Mouse (Mus musculus): ENCODE data around the gene Gm4969. TPM values are rescaled to one million over a fixed set of nuclear protein-coding genes. Genes with fewer than 3 reads are reported as not detected.

Gm4969 gene
- total and polyA plus RNA-seq, 3 experiments: not detected

- no peak within 1 kb of the TSS; the same call in 1 of the 2 replicates for H3K27ac ChIP-seq (ENCODE audit: control insufficient read depth, low read depth, low read length)
- H3K27me3 ChIP-seq (ENCODE audit: control insufficient read depth in 1 of 2, insufficient read depth in 2 of 2, low read length in 2 of 2): no peaks in the 10 kb centered on the region
- peak; percentile 71 for DNase-seq (ENCODE audit: low read depth, low spot score)
- H3K79me2 ChIP-seq (ENCODE audit: control insufficient read depth, insufficient read depth, low read length, poor library complexity): no peaks in the 10 kb centered on the region
- peaks cover 0 to 7% of the 10 kb centered on the region in 2 experiments; a peak in 2 of 4 replicates for H3K36me3 ChIP-seq (ENCODE audit: control insufficient read depth in 1 of 2, insufficient read depth in 2 of 2, low read length in 2 of 2)
- peaks cover 6 to 29% of the 10 kb centered on the region in 2 experiments; a peak in 3 of 4 replicates for H3K4me1 ChIP-seq (ENCODE audit: control insufficient read depth in 1 of 2, insufficient read depth in 2 of 2, low read length in 2 of 2)
- no peaks in the 10 kb centered on the region for H3K9me3 ChIP-seq (replicated peaks; ENCODE audit: insufficient read depth, low read length)
- TF ChIP-seq USF2 (IDR thresholded peaks at IDR 0.05; ENCODE audit: borderline replicate concordance in 1 of 2, insufficient read depth in 1 of 2, low read depth in 1 of 2, low read length in 2 of 2) (no peak), CTCF (IDR thresholded peaks at IDR 0.05 in 2 of 3, conservative IDR thresholded peaks at IDR 0.05 in 1 of 3; ENCODE audit: control insufficient read depth in 1 of 3, insufficient read depth in 1 of 3, low read depth in 2 of 3, low read length in 3 of 3, poor library complexity in 1 of 3, severe bottlenecking in 1 of 3) (0 out of 6 replicates have a peak, but pooled peaks of 1 of the 3 experiments have one; percentile 1), MXI1 (IDR thresholded peaks at IDR 0.05; ENCODE audit: low read depth, low read length) (peak; percentile 68; the same call in 1 of the 2 replicates), ETS1 (IDR thresholded peaks at IDR 0.05; ENCODE audit: low read depth, low read length) (peak; percentile 6; the same call in 1 of the 2 replicates), EP300 (IDR thresholded peaks at IDR 0.05; ENCODE audit: low read depth in 1 of 2, low read length in 2 of 2) (0 out of 4 replicates have a peak, but pooled peaks of 1 of the 2 experiments have one; percentile 16), CHD1 (IDR thresholded peaks at IDR 0.05; ENCODE audit: low read depth, low read length) (0 out of 2 replicates have a peak, but pooled peaks have one; percentile 60), ZMIZ1 (IDR thresholded peaks at IDR 0.05; ENCODE audit: low read depth, low read length) (no peak), TCF12 (IDR thresholded peaks at IDR 0.05; ENCODE audit: low read depth, low read length) (no peak), RCOR1 (IDR thresholded peaks at IDR 0.05; ENCODE audit: low read depth, low read length) (peak; percentile 8; the same call in 1 of the 2 replicates)
- peak within 1 kb of the TSS; percentile 4; the same call in 1 of the 2 replicates for H3K9ac ChIP-seq (ENCODE audit: control insufficient read depth, low read depth, low read length, poor library complexity, severe bottlenecking)
- peak within 1 kb of the TSS; percentile 24 to 33 for H3K4me3 ChIP-seq (ENCODE audit: control insufficient read depth in 1 of 2, insufficient read depth in 1 of 2, low read depth in 2 of 2, low read length in 2 of 2)
Measured at GRCm38 (mm10) chr7:19165656-19166423, 47.7 kb upstream of the Gm4969 start, which contains the start of gene Gipr. Gene Gipr, minus strand, starts transcription at chr7:19166127.

- DNase-seq (ENCODE audit: low read depth, low spot score): peak; percentile 83
- Histone ChIP-seq H3K36me3 (ENCODE audit: control insufficient read depth in 1 of 2, insufficient read depth in 2 of 2, low read length in 2 of 2) (peaks cover 0 to 7% of the 10 kb centered on the region in 2 experiments; a peak in 2 of 4 replicates), H3K4me1 (ENCODE audit: control insufficient read depth in 1 of 2, insufficient read depth in 2 of 2, low read length in 2 of 2) (peaks cover 6 to 28% of the 10 kb centered on the region in 2 experiments; a peak in 3 of 4 replicates), H3K27ac (ENCODE audit: control insufficient read depth, low read depth, low read length) (peak overlapping the region; percentile 25), H3K4me3 (ENCODE audit: control insufficient read depth in 1 of 2, insufficient read depth in 1 of 2, low read depth in 2 of 2, low read length in 2 of 2) (peak overlapping the region; percentile 24 to 33), H3K9me3 (replicated peaks; ENCODE audit: insufficient read depth, low read length) (no peaks in the 10 kb centered on the region), H3K27me3 (ENCODE audit: control insufficient read depth in 1 of 2, insufficient read depth in 2 of 2, low read length in 2 of 2) (no peaks in the 10 kb centered on the region), H3K79me2 (ENCODE audit: control insufficient read depth, insufficient read depth, low read length, poor library complexity) (no peaks in the 10 kb centered on the region), H3K9ac (ENCODE audit: control insufficient read depth, low read depth, low read length, poor library complexity, severe bottlenecking) (no peak overlapping the region)
- TF ChIP-seq POLR2A (IDR thresholded peaks at IDR 0.05; ENCODE audit: control insufficient read depth in 1 of 2, insufficient read depth in 1 of 2, low read depth in 1 of 2, low read length in 2 of 2, poor library complexity in 1 of 2): 0 out of 4 replicates have a peak, but pooled peaks of 1 of the 2 experiments have one; percentile 39
- peak; percentile 29; the same call in 1 of the 2 replicates for TF ChIP-seq ETS1 (IDR thresholded peaks at IDR 0.05; ENCODE audit: low read depth, low read length)
- no peak for TF ChIP-seq GABPA (IDR thresholded peaks at IDR 0.05; ENCODE audit: low read depth, low read length)
- 0 out of 4 replicates have a peak, but pooled peaks of 1 of the 2 experiments have one; percentile 5 for TF ChIP-seq EP300 (IDR thresholded peaks at IDR 0.05; ENCODE audit: low read depth in 1 of 2, low read length in 2 of 2)
- no peak for TF ChIP-seq KAT2A (conservative IDR thresholded peaks at IDR 0.05; ENCODE audit: low read depth, low read length)
- no peak for TF ChIP-seq MAZ (IDR thresholded peaks at IDR 0.05; ENCODE audit: low read depth, low read length)
- TF ChIP-seq USF1 (IDR thresholded peaks at IDR 0.05; ENCODE audit: low read depth, low read length): peak; percentile 63
- no peak for TF ChIP-seq JUND (IDR thresholded peaks at IDR 0.05; ENCODE audit: low read depth, low read length)
- no peak for TF ChIP-seq E2F4 (IDR thresholded peaks at IDR 0.05; ENCODE audit: borderline replicate concordance, low read depth, low read length)
- TF ChIP-seq CHD1 (IDR thresholded peaks at IDR 0.05; ENCODE audit: low read depth, low read length): no peak
- TF ChIP-seq POLR2AphosphoS5 (IDR thresholded peaks at IDR 0.05; ENCODE audit: borderline replicate concordance, low read depth, low read length): no peak
- no peak for TF ChIP-seq CHD2 (IDR thresholded peaks at IDR 0.05; ENCODE audit: low read length)
- peak; percentile 86 for TF ChIP-seq MYC (IDR thresholded peaks at IDR 0.05; ENCODE audit: low read depth, low read length)
- no peak for TF ChIP-seq HCFC1 (IDR thresholded peaks at IDR 0.05; ENCODE audit: low read depth, low read length)
- no peak for TF ChIP-seq MEF2A (IDR thresholded peaks at IDR 0.05; ENCODE audit: extremely low read depth, insufficient replicate concordance, low read depth, low read length, poor library complexity, severe bottlenecking)
- peak; percentile 64; the same call in 1 of the 2 replicates for TF ChIP-seq SIN3A (IDR thresholded peaks at IDR 0.05; ENCODE audit: low read length)
- TF ChIP-seq POLR2AphosphoS2 (IDR thresholded peaks at IDR 0.05; ENCODE audit: low read length): no peak
- no peak for TF ChIP-seq NRF1 (IDR thresholded peaks at IDR 0.05; ENCODE audit: insufficient read depth, low read depth, low read length, poor library complexity, severe bottlenecking)
- no peak for TF ChIP-seq TAL1 (IDR thresholded peaks at IDR 0.05; ENCODE audit: low read length)
- TF ChIP-seq BHLHE40 (IDR thresholded peaks at IDR 0.05; ENCODE audit: borderline replicate concordance, low read depth, low read length): peak; percentile 99
- TF ChIP-seq ELF1 (IDR thresholded peaks at IDR 0.05; ENCODE audit: low read depth, low read length): peak; percentile 29; the same call in 1 of the 2 replicates
- TF ChIP-seq MXI1 (IDR thresholded peaks at IDR 0.05; ENCODE audit: low read depth, low read length): peak; percentile 95
Measured at GRCm38 (mm10) chr7:19164978-19165377, 46.8 kb upstream of the Gm4969 start.
